In genomic region chr4:57781994-57782393, GRCm38 (mm10) we compare ENCODE assay signal across 8 mouse cellular contexts.
DNase-seq lines count a peak whose midpoint lies in the region; ATAC-seq and TF ChIP-seq lines count a peak whose summit lies in the region.

No protein-coding gene starts in this region.

- peaks cover 6% of the 10 kb centered on the region; the same call in 1 of the 2 replicates for H3K27me3 ChIP-seq in intestine, postnatal 0 days (replicated peaks; ENCODE audit: control insufficient read depth, insufficient read depth, low read length)
- H3K27me3 ChIP-seq in liver, embryonic 15.5 days: peaks cover 67% of the 10 kb centered on the region
- H3K27me3 ChIP-seq in testis, adult 2 months (ENCODE audit: control insufficient read depth, insufficient read depth, low read length): no peaks in the 10 kb centered on the region; the same call in 1 of the 2 replicates

- peak overlapping the region; percentile 31; the same call in 1 of the 2 replicates for H3K9ac ChIP-seq in intestine, postnatal 0 days (ENCODE audit: low read depth, low read length)
- H3K9ac ChIP-seq in liver, embryonic 15.5 days: peak overlapping the region; percentile 35; the same call in 1 of the 2 replicates

- 0 out of 2 replicates have a peak, but pooled peaks cover 6% of the 10 kb centered on the region for H3K4me1 ChIP-seq in intestine, postnatal 0 days (replicated peaks; ENCODE audit: control insufficient read depth, insufficient read depth, low read length)
- peaks cover 13% of the 10 kb centered on the region; the same call in 1 of the 2 replicates for H3K4me1 ChIP-seq in liver, embryonic 15.5 days (replicated peaks)
- peaks cover 9% of the 10 kb centered on the region for H3K4me1 ChIP-seq in testis, adult 2 months (ENCODE audit: control insufficient read depth, insufficient read depth, low read length)

- no peak overlapping the region for H3K27ac ChIP-seq in intestine, postnatal 0 days (ENCODE audit: low read depth, low read length)
- no peak overlapping the region for H3K27ac ChIP-seq in liver, embryonic 15.5 days (replicated peaks)
- no peak overlapping the region for H3K27ac ChIP-seq in testis, adult 2 months (ENCODE audit: control insufficient read depth, insufficient read depth, low read depth, low read length)

- TF ChIP-seq CTCF in intestine, postnatal 0 days (IDR thresholded peaks at IDR 0.05; ENCODE audit: low read depth): peak; percentile 57
- TF ChIP-seq CTCF in testis, adult 2 months (IDR thresholded peaks at IDR 0.05; ENCODE audit: control insufficient read depth, insufficient read depth, insufficient replicate concordance, low read depth, low read length): no peak

- no peaks in the 10 kb centered on the region for H3K36me3 ChIP-seq in intestine, postnatal 0 days (ENCODE audit: control insufficient read depth, insufficient read depth)
- no peaks in the 10 kb centered on the region for H3K36me3 ChIP-seq in liver, embryonic 15.5 days (replicated peaks)
- H3K36me3 ChIP-seq in testis, adult 2 months (ENCODE audit: control insufficient read depth, insufficient read depth, low read length): no peaks in the 10 kb centered on the region

- DNase-seq in left cerebral cortex, adult 18-20 months (ENCODE audit: low spot score in 2 of 2): peak; percentile 48 to 52
- DNase-seq in left cerebral cortex, adult 11 months (ENCODE audit: low spot score): no peak
- DNase-seq in embryo, embryonic 10 days (ENCODE audit: low spot score): peak; percentile 75
- DNase-seq in heart, adult 18-20 months: peak; percentile 79 to 88
- peak; percentile 8 to 62 for DNase-seq in natural killer cell, adult 2 months (ENCODE audit: low spot score in 2 of 2)

- H3K4me3 ChIP-seq in intestine, postnatal 0 days (ENCODE audit: low read depth, low read length): peak overlapping the region; percentile 30
- peak overlapping the region; percentile 47 for H3K4me3 ChIP-seq in liver, embryonic 15.5 days (replicated peaks)
- H3K4me3 ChIP-seq in testis, adult 2 months (ENCODE audit: control insufficient read depth, low read depth, low read length): peak overlapping the region; percentile 75

- peak overlapping the region; percentile 68 for H3K4me2 ChIP-seq in intestine, postnatal 0 days (replicated peaks; ENCODE audit: low read depth)
- H3K4me2 ChIP-seq in liver, embryonic 15.5 days: peak overlapping the region; percentile 69

- 2% methylated on average over 26 of the region's 26 CpGs for WGBS in intestine, postnatal 0 days
- under 1% methylated on average over 26 of the region's 26 CpGs for WGBS in liver, embryonic 15.5 days (ENCODE audit: insufficient replicate concordance)

- no peaks in the 10 kb centered on the region for H3K9me3 ChIP-seq in intestine, postnatal 0 days (ENCODE audit: control insufficient read depth)
- H3K9me3 ChIP-seq in liver, embryonic 15.5 days (replicated peaks): no peaks in the 10 kb centered on the region

- ATAC-seq in intestine, postnatal 0 days: peak; percentile 68
- peak; percentile 87 for ATAC-seq in liver, embryonic 15.5 days (ENCODE audit: insufficient read depth)

- TF ChIP-seq POLR2A in testis, adult 2 months (IDR thresholded peaks at IDR 0.05; ENCODE audit: control insufficient read depth, low read depth, low read length): 0 out of 2 replicates have a peak, but pooled peaks have one; percentile 39
